Mouse (Mus musculus): ENCODE data around the gene Olfr723. TPM values are rescaled to one million over a fixed set of nuclear protein-coding genes. Genes with fewer than 3 reads are reported as not detected.

Olfr723 gene
- polyA plus RNA-seq (2017; shearing (Covaris generic)): not detected

DNA sequence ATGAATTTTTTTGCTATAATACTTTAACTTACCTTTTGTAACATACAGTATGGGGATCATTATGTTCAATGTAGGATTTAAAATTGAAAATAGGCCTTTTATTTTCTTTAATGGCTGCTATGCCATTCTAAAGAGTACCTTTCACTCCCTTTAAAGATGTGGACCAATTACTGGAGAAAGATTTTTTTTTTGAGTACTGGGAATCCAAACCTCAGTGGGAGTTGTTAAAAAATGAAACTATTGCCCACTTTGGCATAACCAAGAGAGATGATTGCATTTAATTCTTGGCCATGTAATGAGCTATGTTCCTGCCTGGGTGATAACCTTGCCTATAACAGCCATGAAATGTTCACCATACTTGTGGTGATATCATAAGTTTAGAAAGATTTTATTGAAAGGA lies at the start of gene Olfr723:
Gene Olfr723, minus strand, starts transcription at position 101 of the 400 bp plus-strand sequence.

DNA sequence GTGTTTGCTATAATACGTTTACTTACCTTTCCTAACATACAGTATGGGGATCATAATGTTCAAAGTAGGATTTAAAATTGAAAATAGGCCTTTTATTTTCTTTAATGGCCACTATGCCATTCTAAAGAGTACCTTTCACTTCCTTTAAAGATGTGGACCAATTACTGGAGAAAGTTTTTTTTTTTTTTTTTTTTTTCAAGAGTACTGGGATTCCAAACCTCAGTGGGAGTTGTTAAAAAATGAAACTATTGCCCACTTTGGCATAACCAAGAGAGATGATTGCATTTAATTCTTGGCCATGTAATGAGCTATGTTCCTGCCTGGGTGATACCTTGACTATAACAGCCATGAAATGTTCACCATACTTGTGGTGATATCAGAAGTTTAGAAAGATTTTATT lies 31.6 kb upstream of the Olfr723 start, which contains the start of gene Olfr724:
Gene Olfr724, minus strand, starts transcription at position 101 of the 400 bp plus-strand sequence.

DNA sequence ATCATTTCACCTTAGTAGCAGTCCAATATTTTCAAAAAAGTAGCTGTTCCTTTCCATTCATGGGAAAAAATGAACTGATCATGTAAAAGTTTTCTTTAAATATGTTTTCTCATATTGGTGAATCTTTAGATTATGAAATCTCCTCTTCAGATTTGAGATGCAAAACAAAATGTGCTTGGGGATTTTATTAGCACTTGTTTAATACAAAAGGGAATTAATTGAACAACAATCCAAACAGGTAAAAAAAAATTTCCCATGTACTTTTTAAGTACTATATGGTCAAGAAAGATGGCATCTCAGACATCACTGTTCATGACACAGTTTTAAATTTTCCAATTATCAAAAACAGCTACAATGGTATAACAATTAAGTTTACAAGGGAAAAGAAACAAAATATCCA lies 29.7 kb downstream of the Olfr723 start, which contains the start of gene Olfr722:
Gene Olfr722, minus strand, starts transcription at position 101 of the 400 bp plus-strand sequence.

Other genes starting within 250 kb of the Olfr723 start
- not detected for gene Armh4, start 148.4 kb downstream of the Olfr723 start, polyA plus RNA-seq (2017; shearing (Covaris generic))
- gene Olfr722, start 29.8 kb downstream of the Olfr723 start, polyA plus RNA-seq (2017; shearing (Covaris generic)): not detected
- not detected for gene Olfr724, start 31.5 kb upstream of the Olfr723 start, polyA plus RNA-seq (2017; shearing (Covaris generic))
- gene Olfr725, start 108.6 kb upstream of the Olfr723 start, polyA plus RNA-seq (2017; shearing (Covaris generic)): not detected
- gene Olfr726, start 159.2 kb upstream of the Olfr723 start, polyA plus RNA-seq (2017; shearing (Covaris generic)): not detected
- gene Olfr727, start 191.4 kb upstream of the Olfr723 start, polyA plus RNA-seq (2017; shearing (Covaris generic)): not detected
- 0.07 TPM for gene Olfr728, start 210.9 kb upstream of the Olfr723 start, polyA plus RNA-seq (2017; shearing (Covaris generic))
- not detected for gene Olfr729, start 221.1 kb upstream of the Olfr723 start, polyA plus RNA-seq (2017; shearing (Covaris generic))